Mouse (Mus musculus) neural tube, embryonic 12.5 days (tissue): ENCODE data around the gene Ttc4. TPM values are rescaled to one million over a fixed set of nuclear protein-coding genes. Genes with fewer than 3 reads are reported as not detected.

Experiments used
- ATAC-seq: fragments of 200-750 bp; cut with Nextera tagmentation; 2 replicates; pipeline ENCODE4 v1.8.0; 2017; ENCODE audit warnings: low read depth, mild to moderate bottlenecking, moderate TSS enrichment, moderate library complexity; ENCODE audit not compliant: low FRiP score
- H3K27ac ChIP-seq: fragments of 300-500 bp; sonication (generic); 2 replicates; pipeline ENCODE4 v1.5.1; 2016
- H3K27me3 ChIP-seq: fragments of 300-500 bp; sonication (generic); replicated peaks from 2 replicates; pipeline ENCODE4 v1.6.1; 2016; ENCODE audit warnings: mild to moderate bottlenecking
- H3K36me3 ChIP-seq: fragments of 300-500 bp; sonication (generic); 2 replicates; pipeline ENCODE4 v1.6.1; 2016; ENCODE audit warnings: mild to moderate bottlenecking
- H3K4me1 ChIP-seq: fragments of 300-500 bp; sonication (generic); 2 replicates; pipeline ENCODE4 v1.6.1; 2016
- H3K4me2 ChIP-seq: fragments of 300-500 bp; sonication (generic); replicated peaks from 2 replicates; pipeline ENCODE4 v1.6.1; 2016; ENCODE audit warnings: mild to moderate bottlenecking
- H3K4me3 ChIP-seq: fragments of 300-500 bp; sonication (generic); 2 replicates; pipeline ENCODE4 v1.5.1; 2016
- H3K9ac ChIP-seq: fragments of 300-500 bp; sonication (generic); 2 replicates; pipeline ENCODE4 v1.6.1; 2016; ENCODE audit warnings: mild to moderate bottlenecking
- H3K9me3 ChIP-seq: fragments of 300-500 bp; sonication (generic); 2 replicates; pipeline ENCODE4 v1.6.1; 2016; ENCODE audit warnings: mild to moderate bottlenecking
- WGBS: fragments of 180-500 bp; shearing (Covaris S2); methylation state at CpG from one replicate; pipeline ENCODE4 v1.1.7; 2016; 5-methylcytosine and 5-hydroxymethylcytosine counted together
- polyA plus RNA-seq: library from polyadenylated mRNA; unstranded; fragments of >200 nt; fragmentation: Nextera tagmentation; extraction: Ambion mirVana; gene quantifications from 2 replicates; pipeline ENCODE4 v1.2.1, GENCODE M21; 2016

The Ttc4 gene
- 98.2 and 106 TPM in 2 replicates for polyA plus RNA-seq

DNA sequence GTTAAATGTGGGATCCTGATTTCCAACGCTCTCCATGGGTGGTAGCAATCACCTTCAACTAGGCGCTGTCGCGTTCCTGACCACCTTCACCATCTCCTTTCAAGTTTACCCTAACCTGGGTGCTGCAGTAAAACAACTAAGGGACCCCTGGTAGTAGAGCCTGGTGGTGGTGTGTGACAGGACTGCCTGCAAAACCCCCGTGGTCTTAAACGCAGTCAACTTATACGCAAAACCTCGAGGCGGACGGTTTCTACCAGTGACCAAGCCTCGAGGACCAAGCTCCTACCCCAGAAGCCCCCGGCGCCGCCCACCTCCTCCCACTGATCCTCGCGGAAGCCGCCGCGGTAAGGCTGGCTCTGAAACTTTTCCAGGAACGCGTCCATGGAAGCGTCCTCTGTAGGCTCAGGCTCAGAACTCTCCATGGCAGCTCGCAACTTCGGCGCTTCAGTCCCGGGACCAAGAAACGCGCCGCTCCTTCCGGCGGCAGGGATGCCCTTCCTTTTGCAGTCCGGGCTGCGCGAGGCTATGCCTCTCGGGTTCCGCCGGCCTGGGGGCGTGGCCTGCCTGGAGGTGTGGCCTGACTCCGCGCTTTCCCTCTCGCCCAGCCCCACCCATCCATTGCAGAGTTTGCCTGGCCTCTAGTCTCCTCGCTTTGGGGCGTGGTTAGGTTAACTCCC, at the start of gene Ttc4:
Gene Ttc4, minus strand, starts transcription at position 503 of the 677 bp plus-strand sequence.
- Histone ChIP-seq H3K27me3 (no peaks in the 10 kb centered on the region), H3K36me3 (peaks cover 34% of the 10 kb centered on the region), H3K9me3 (no peaks in the 10 kb centered on the region), H3K9ac (peak within 1 kb of the TSS; percentile 72), H3K4me2 (peak within 1 kb of the TSS; percentile 87), H3K4me3 (peak within 1 kb of the TSS; percentile 64), H3K27ac (no peak within 1 kb of the TSS), H3K4me1 (peaks cover 8% of the 10 kb centered on the region)
- peak; percentile 95 for ATAC-seq
- WGBS: 1% methylated on average over 43 of the region's 43 CpGs

GRCm38 (mm10) chr4:106720631-106721030, 41.9 kb upstream of the Ttc4 start:
- WGBS: 91% methylated on average over 4 of the region's 4 CpGs
- H3K27ac ChIP-seq: no peak overlapping the region
- ATAC-seq: no peak
- no peak overlapping the region for H3K4me3 ChIP-seq
- no peak overlapping the region for H3K4me2 ChIP-seq
- no peak overlapping the region for H3K9ac ChIP-seq
- H3K4me1 ChIP-seq: no peaks in the 10 kb centered on the region
- H3K27me3 ChIP-seq: no peaks in the 10 kb centered on the region
- no peaks in the 10 kb centered on the region for H3K9me3 ChIP-seq
- no peaks in the 10 kb centered on the region for H3K36me3 ChIP-seq

- 90% methylated on average over 6 of the region's 6 CpGs for WGBS
- H3K9me3 ChIP-seq: no peaks in the 10 kb centered on the region
- H3K27ac ChIP-seq: no peak overlapping the region
- H3K4me2 ChIP-seq: no peak overlapping the region
- H3K4me3 ChIP-seq: no peak overlapping the region
- H3K27me3 ChIP-seq: no peaks in the 10 kb centered on the region
- no peak overlapping the region for H3K9ac ChIP-seq
- no peak for ATAC-seq
- peaks cover 6% of the 10 kb centered on the region; the same call in 1 of the 2 replicates for H3K4me1 ChIP-seq
- no peaks in the 10 kb centered on the region for H3K36me3 ChIP-seq
Measured at GRCm38 (mm10) chr4:106713622-106714021, 34.9 kb upstream of the Ttc4 start.

- Histone ChIP-seq H3K27ac (no peak overlapping the region), H3K9me3 (no peaks in the 10 kb centered on the region), H3K9ac (no peak overlapping the region), H3K27me3 (no peaks in the 10 kb centered on the region), H3K4me3 (no peak overlapping the region), H3K4me2 (0 out of 2 replicates have a peak overlapping the region, but pooled peaks have one; percentile 26), H3K36me3 (no peaks in the 10 kb centered on the region), H3K4me1 (peaks cover 4% of the 10 kb centered on the region; the same call in 1 of the 2 replicates)
- ATAC-seq: peak; percentile 45; the same call in 1 of the 2 replicates
- WGBS: 3% methylated on average over 8 of the region's 8 CpGs
Measured at GRCm38 (mm10) chr4:106708408-106708807, 29.7 kb upstream of the Ttc4 start.

DNA sequence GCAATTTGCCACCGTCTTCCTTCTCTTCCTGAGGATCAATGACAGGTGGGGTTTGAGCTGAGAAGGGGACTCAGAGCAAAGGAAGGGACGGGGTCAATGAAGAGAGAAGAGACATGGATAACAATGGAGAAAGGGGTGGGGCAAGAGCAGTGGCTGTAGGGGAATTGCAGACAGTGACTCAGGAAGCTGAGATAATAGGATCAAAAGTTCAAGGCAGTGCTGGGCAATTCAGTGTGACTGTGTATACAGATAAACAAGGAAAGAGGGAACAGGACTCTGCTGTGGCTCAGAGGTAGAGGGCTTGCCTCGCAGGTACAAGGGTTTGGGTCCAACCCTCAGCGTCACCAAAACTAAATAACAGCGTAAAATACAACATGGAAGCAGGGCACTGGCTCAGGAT, 29.2 kb upstream of the Ttc4 start:
- H3K4me2 ChIP-seq: 0 out of 2 replicates have a peak overlapping the region, but pooled peaks have one; percentile 26
- ATAC-seq: no peak

DNA sequence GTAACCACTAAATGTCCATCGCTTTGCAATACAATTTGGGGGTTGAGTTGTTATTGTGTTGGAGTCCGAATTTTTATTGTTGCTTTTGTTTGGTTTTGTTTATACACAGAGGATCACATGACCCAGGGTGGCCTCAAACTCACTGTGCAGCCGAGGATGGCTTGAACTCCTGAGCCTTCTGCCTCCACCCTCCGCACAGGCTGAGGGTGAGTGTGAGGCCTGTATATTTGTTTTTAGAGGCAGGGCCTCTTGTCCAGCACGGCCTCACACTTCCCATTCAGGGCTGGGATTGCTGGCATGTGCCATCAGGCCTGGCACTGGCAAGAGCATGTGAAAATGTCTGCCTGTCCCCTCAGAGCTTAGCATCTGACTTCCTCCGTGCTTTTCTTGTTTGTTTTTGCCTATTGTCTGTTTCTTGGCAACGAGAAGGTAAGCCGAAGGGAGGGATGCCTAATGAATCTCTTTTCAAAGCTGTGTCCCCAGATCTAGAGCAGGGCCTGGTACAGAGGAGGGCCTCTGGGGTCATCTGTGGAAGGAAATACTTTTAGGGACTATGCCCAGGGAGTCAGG, 26.4 kb upstream of the Ttc4 start:
- Histone ChIP-seq H3K9me3 (no peaks in the 10 kb centered on the region), H3K4me2 (no peak overlapping the region), H3K9ac (no peak overlapping the region), H3K27ac (no peak overlapping the region), H3K4me1 (peaks cover 15% of the 10 kb centered on the region; the same call in 1 of the 2 replicates), H3K27me3 (no peaks in the 10 kb centered on the region), H3K36me3 (no peaks in the 10 kb centered on the region), H3K4me3 (no peak overlapping the region)
- 38% methylated on average over 8 of the region's 8 CpGs for WGBS
- no peak for ATAC-seq

More for the DNA sequence above, 29.2 kb upstream of the Ttc4 start:
- H3K9me3 ChIP-seq: no peaks in the 10 kb centered on the region
- H3K4me1 ChIP-seq: peaks cover 4% of the 10 kb centered on the region; the same call in 1 of the 2 replicates
- H3K36me3 ChIP-seq: no peaks in the 10 kb centered on the region
- H3K4me3 ChIP-seq: no peak overlapping the region
- 36% methylated on average over 5 of the region's 5 CpGs for WGBS
- H3K27ac ChIP-seq: no peak overlapping the region
- H3K9ac ChIP-seq: no peak overlapping the region
- no peaks in the 10 kb centered on the region for H3K27me3 ChIP-seq

DNA sequence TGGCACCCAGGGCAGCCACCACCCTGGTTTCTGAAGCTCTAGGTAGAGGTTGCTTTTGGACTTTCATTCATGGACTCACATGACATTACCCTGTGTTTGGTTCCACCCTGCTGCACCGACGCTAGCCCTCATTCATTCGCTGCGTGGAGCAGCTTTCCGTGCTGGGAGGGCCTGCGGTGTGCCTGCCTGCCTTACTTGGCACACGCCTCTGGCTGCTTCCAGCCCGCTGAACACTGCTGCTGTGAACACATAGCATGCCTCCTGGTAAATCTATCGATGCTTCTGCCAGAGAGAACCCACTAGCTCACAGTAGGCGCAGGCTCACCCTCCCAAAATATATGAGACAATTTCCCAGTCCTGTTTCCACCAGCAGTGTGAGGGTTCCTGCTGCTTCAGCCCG, 25.7 kb upstream of the Ttc4 start:
- H3K4me1 ChIP-seq: peaks cover 15% of the 10 kb centered on the region; the same call in 1 of the 2 replicates
- WGBS: 62% methylated on average over 11 of the region's 11 CpGs
- no peak overlapping the region for H3K9ac ChIP-seq
- H3K9me3 ChIP-seq: no peaks in the 10 kb centered on the region
- no peak overlapping the region for H3K4me3 ChIP-seq
- no peaks in the 10 kb centered on the region for H3K27me3 ChIP-seq
- peak; percentile 12; the same call in 1 of the 2 replicates for ATAC-seq
- H3K27ac ChIP-seq: peak overlapping the region; percentile 15; the same call in 1 of the 2 replicates
- H3K4me2 ChIP-seq: no peak overlapping the region
- H3K36me3 ChIP-seq: no peaks in the 10 kb centered on the region

DNA sequence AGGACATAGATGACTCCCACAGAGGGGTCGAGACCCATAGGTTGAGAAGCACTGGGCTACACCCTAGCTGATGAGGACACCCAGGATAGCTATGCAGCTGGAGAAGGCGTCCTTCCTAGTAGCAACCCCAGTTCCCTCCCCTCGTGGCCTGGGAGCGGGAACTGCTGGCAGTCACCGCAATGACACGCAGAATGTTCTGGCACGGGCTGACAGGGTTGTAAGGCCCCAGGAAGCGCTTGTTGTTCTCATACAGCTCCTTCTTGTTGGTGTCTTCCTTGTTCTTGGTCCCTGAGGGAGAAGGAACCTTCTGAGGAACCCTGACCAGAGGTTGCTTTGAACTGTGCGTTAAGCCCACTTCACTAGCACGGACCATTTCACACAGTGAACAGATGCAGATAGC, 25.2 kb upstream of the Ttc4 start:
- Histone ChIP-seq H3K36me3 (no peaks in the 10 kb centered on the region), H3K27me3 (no peaks in the 10 kb centered on the region), H3K4me2 (no peak overlapping the region), H3K27ac (peak overlapping the region; percentile 15), H3K9ac (no peak overlapping the region), H3K9me3 (no peaks in the 10 kb centered on the region), H3K4me3 (no peak overlapping the region), H3K4me1 (peaks cover 15% of the 10 kb centered on the region; the same call in 1 of the 2 replicates)
- no peak for ATAC-seq
- WGBS: 82% methylated on average over 10 of the region's 10 CpGs

DNA sequence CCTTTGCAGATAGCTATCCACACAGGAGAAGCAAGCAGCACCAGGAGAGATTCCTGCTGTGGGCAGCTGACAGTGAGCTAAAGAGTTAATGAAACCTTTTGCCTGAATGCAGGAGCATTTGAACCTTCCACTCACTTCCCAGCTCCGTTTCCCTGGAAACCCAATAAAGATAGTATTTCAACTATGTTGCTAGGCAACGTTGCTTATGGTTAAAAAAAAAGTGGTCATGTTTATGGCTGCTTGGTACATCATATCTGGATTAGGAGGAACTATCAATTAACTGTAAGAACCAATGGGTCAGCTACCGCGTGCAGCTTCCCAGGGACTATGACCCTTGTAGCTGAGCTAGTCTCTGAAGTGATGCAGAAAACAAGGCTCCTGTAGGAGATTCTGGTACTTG, 22.1 kb upstream of the Ttc4 start:
- H3K4me3 ChIP-seq: no peak overlapping the region
- no peaks in the 10 kb centered on the region for H3K9me3 ChIP-seq
- H3K27me3 ChIP-seq: no peaks in the 10 kb centered on the region; the same call in 1 of the 2 replicates
- H3K4me1 ChIP-seq: peaks cover 10% of the 10 kb centered on the region; the same call in 1 of the 2 replicates
- no peak for ATAC-seq
- H3K36me3 ChIP-seq: no peaks in the 10 kb centered on the region
- WGBS: 37% methylated on average over 4 of the region's 4 CpGs
- H3K9ac ChIP-seq: no peak overlapping the region
- H3K27ac ChIP-seq: no peak overlapping the region
- no peak overlapping the region for H3K4me2 ChIP-seq

DNA sequence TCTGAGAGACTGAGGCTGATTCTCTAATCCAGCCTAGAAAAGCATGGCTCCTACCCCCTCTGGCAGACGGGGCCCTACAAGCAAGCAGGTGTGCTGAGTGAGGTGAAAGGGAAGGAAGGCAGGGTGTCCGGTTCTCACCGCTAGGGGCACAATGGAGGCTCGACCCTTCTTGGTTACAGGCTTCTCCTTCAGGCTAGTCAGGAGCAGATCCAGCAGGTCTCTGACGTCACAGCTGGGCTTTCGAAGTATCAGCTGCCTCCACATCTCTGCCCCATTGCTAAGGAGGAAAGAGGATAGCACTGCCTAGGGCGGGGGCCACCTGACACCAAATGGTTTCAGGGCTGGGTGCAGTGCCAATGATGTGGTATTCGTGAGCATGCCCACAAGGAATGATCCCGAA, 21.2 kb upstream of the Ttc4 start:
- Histone ChIP-seq H3K36me3 (no peaks in the 10 kb centered on the region), H3K27ac (no peak overlapping the region), H3K4me3 (no peak overlapping the region), H3K9ac (no peak overlapping the region), H3K4me2 (peak overlapping the region; percentile 16; the same call in 1 of the 2 replicates), H3K27me3 (no peaks in the 10 kb centered on the region; the same call in 1 of the 2 replicates), H3K9me3 (no peaks in the 10 kb centered on the region), H3K4me1 (peaks cover 10% of the 10 kb centered on the region; the same call in 1 of the 2 replicates)
- 18% methylated on average over 9 of the region's 9 CpGs for WGBS
- peak; percentile 57 for ATAC-seq

- H3K36me3 ChIP-seq: no peaks in the 10 kb centered on the region
- no peaks in the 10 kb centered on the region for H3K9me3 ChIP-seq
- H3K4me1 ChIP-seq: no peaks in the 10 kb centered on the region
- H3K4me3 ChIP-seq: no peak overlapping the region
- H3K27ac ChIP-seq: no peak overlapping the region
- 82% methylated on average over 15 of the region's 15 CpGs for WGBS
- H3K9ac ChIP-seq: no peak overlapping the region
- no peaks in the 10 kb centered on the region; the same call in 1 of the 2 replicates for H3K27me3 ChIP-seq
- no peak for ATAC-seq
- no peak overlapping the region for H3K4me2 ChIP-seq
Measured at GRCm38 (mm10) chr4:106693841-106694430, 15.2 kb upstream of the Ttc4 start.

DNA sequence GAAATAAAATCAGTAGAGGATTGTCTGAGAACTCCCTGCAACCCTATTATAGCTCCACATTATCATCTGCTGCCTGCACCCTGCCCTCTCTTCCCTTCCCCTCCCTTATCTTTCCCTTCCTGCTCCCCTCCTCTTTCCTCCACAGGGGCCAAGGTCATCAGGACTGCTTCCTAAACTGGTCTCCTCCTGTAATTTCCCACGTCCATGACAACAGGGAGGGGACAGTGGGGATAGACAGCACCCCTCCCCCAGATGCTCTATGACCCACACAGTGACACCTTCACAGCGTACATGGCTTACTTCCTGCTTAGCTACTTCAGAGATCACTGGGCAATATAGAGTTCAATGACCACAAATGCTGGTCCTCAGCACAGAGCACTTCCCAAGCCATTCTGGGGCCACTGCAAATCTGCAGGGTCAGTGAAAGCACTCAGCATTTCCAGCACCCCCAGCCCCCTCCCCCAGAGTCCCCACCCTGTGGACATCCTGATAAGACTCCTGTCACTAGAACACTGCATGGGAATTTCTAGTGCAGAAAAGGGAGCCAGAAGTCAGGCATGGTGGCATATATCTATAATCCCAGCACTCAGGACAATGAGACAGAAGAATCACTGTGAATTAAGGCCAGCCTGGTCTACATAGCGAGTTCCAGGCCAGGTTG, 10.0 kb upstream of the Ttc4 start:
- no peaks in the 10 kb centered on the region for H3K4me1 ChIP-seq
- H3K27ac ChIP-seq: no peak overlapping the region
- H3K27me3 ChIP-seq: no peaks in the 10 kb centered on the region
- no peak overlapping the region for H3K4me3 ChIP-seq
- ATAC-seq: no peak
- H3K9ac ChIP-seq: no peak overlapping the region
- H3K4me2 ChIP-seq: no peak overlapping the region
- no peaks in the 10 kb centered on the region for H3K36me3 ChIP-seq
- WGBS: 47% methylated on average over 3 of the region's 3 CpGs
- H3K9me3 ChIP-seq: no peaks in the 10 kb centered on the region
